Mouse (Mus musculus) small intestine, adult 2 months (tissue): ENCODE results near the gene Rap2c. TPM values are rescaled to one million over a fixed set of nuclear protein-coding genes. Genes with fewer than 3 reads are reported as not detected.

Experiments used
- H3K27ac ChIP-seq: fragments of 200-500 bp; 2 replicates; pipeline ENCODE4 v1.5.1; 2012; ENCODE audit warnings: low read depth, low read length, control low read depth, inconsistent platforms; ENCODE audit not compliant: insufficient read depth
- H3K27me3 ChIP-seq: fragments of 200-500 bp; 2 replicates; pipeline ENCODE4 v1.6.1; 2012; ENCODE audit warnings: mild to moderate bottlenecking, moderate library complexity, low read length, inconsistent platforms; ENCODE audit not compliant: control insufficient read depth, insufficient read depth
- H3K36me3 ChIP-seq: fragments of 200-500 bp; 2 replicates; pipeline ENCODE4 v1.6.1; 2012; ENCODE audit warnings: mild to moderate bottlenecking, low read length, control low read depth, inconsistent platforms; ENCODE audit not compliant: control insufficient read depth, insufficient read depth
- H3K4me1 ChIP-seq: fragments of 200-500 bp; 2 replicates; pipeline ENCODE4 v1.6.1; 2012; ENCODE audit warnings: low read length, inconsistent platforms, mixed read lengths; ENCODE audit not compliant: control insufficient read depth, insufficient read depth, insufficient read length
- H3K4me3 ChIP-seq: fragments of 200-500 bp; 2 replicates; pipeline ENCODE4 v1.5.1; 2012; ENCODE audit warnings: low read depth, mild to moderate bottlenecking, control low read depth, inconsistent platforms, low read length, moderate library complexity
- CTCF ChIP-seq: fragments of 200-500 bp; IDR thresholded peaks from 2 replicates; pipeline ENCODE4 v1.5.1; 2012; ENCODE audit warnings: low read depth, mild to moderate bottlenecking, control low read depth, inconsistent platforms, low read length, moderate library complexity, mixed read lengths; ENCODE audit not compliant: insufficient replicate concordance, insufficient read length; ENCODE audit errors: extremely low read depth
- POLR2A ChIP-seq: fragments of 200-500 bp; IDR thresholded peaks from 2 replicates; pipeline ENCODE4 v1.6.1; 2012; ENCODE audit warnings: low read depth, mild to moderate bottlenecking, control low read depth, inconsistent platforms, low read length, moderate library complexity
- WGBS: fragments of 180-500 bp; shearing (Covaris S2); methylation state at CpG from one replicate; pipeline ENCODE4 v1.1.7; 2018; 5-methylcytosine and 5-hydroxymethylcytosine counted together
- polyA plus RNA-seq: library from polyadenylated mRNA; depleted of rRNA; stranded (reverse); fragments of >200 nt; gene quantifications from 2 replicates; pipeline ENCODE4 v1.2.3, GENCODE M21; 2012

Rap2c gene
- polyA plus RNA-seq, 1 experiment = 1.5 TPM

- Histone ChIP-seq H3K27ac (peak overlapping the region; percentile 66), H3K27me3 (no peaks in the 10 kb centered on the region), H3K36me3 (no peaks in the 10 kb centered on the region), H3K4me3 (no peak overlapping the region), H3K4me1 (peaks cover 12% of the 10 kb centered on the region; the same call in 1 of the 2 replicates)
- 48% methylated on average over 5 of the region's 5 CpGs for WGBS
- TF ChIP-seq CTCF (no peak), POLR2A (no peak)
Observed at GRCm38 (mm10) chrX:51058317-51058716, 40.5 kb upstream of the Rap2c start.

- no peaks in the 10 kb centered on the region for H3K27me3 ChIP-seq
- no peaks in the 10 kb centered on the region for H3K36me3 ChIP-seq
- H3K27ac ChIP-seq = peak overlapping the region; percentile 95
- H3K4me1 ChIP-seq = peaks cover 13% of the 10 kb centered on the region
- 21% methylated on average over 3 of the region's 3 CpGs for WGBS
- H3K4me3 ChIP-seq = no peak overlapping the region
- TF ChIP-seq CTCF (no peak), POLR2A (no peak)
Observed at GRCm38 (mm10) chrX:51051680-51052461, 34.1 kb upstream of the Rap2c start.

- no peaks in the 10 kb centered on the region for H3K4me1 ChIP-seq
- WGBS = 65% methylated on average over 7 of the region's 7 CpGs
- H3K36me3 ChIP-seq = no peaks in the 10 kb centered on the region
- TF ChIP-seq POLR2A (no peak), CTCF (no peak)
- H3K27ac ChIP-seq = no peak overlapping the region
- H3K4me3 ChIP-seq = no peak overlapping the region
- H3K27me3 ChIP-seq = no peaks in the 10 kb centered on the region
Observed at GRCm38 (mm10) chrX:51035678-51036209, 17.9 kb upstream of the Rap2c start.

- 24% methylated on average over 2 of the region's 2 CpGs for WGBS
- peaks cover 5% of the 10 kb centered on the region; the same call in 1 of the 2 replicates for H3K4me1 ChIP-seq
- no peaks in the 10 kb centered on the region for H3K27me3 ChIP-seq
- H3K4me3 ChIP-seq = no peak overlapping the region
- peak; percentile 44; the same call in 1 of the 2 replicates for TF ChIP-seq CTCF
- TF ChIP-seq POLR2A = no peak
- H3K36me3 ChIP-seq = 0 out of 2 replicates have a peak, but pooled peaks cover under 1% of the 10 kb centered on the region
- H3K27ac ChIP-seq = peak overlapping the region; percentile 98
Observed at GRCm38 (mm10) chrX:51019884-51020283, 2.1 kb upstream of the Rap2c start.

GRCm38 (mm10) chrX:51018786-51019179 is 965 bp upstream of the Rap2c start:
- H3K27me3 ChIP-seq = no peaks in the 10 kb centered on the region
- peak overlapping the region; percentile 100 for H3K4me3 ChIP-seq
- peaks cover 6% of the 10 kb centered on the region for H3K36me3 ChIP-seq
- H3K27ac ChIP-seq = peak overlapping the region; percentile 98
- WGBS = 22% methylated on average over 28 of the region's 32 CpGs
- TF ChIP-seq CTCF (no peak), POLR2A (peak; percentile 58; the same call in 1 of the 2 replicates)
- peaks cover 3% of the 10 kb centered on the region; the same call in 1 of the 2 replicates for H3K4me1 ChIP-seq

GRCm38 (mm10) chrX:51016926-51017325 is 892 bp downstream of the Rap2c start:
- no peak for TF ChIP-seq CTCF
- no peak for TF ChIP-seq POLR2A
- WGBS = 19% methylated on average over 12 of the region's 12 CpGs
- Histone ChIP-seq H3K4me1 (peaks cover 3% of the 10 kb centered on the region; the same call in 1 of the 2 replicates), H3K36me3 (peaks cover 7% of the 10 kb centered on the region), H3K27me3 (no peaks in the 10 kb centered on the region), H3K27ac (0 out of 2 replicates have a peak overlapping the region, but pooled peaks have one; percentile 45), H3K4me3 (peak overlapping the region; percentile 74)

- 78% methylated on average over 2 of the region's 2 CpGs for WGBS
- H3K27ac ChIP-seq = peak overlapping the region; percentile 22; the same call in 1 of the 2 replicates
- no peak overlapping the region for H3K4me3 ChIP-seq
- 0 out of 2 replicates have a peak, but pooled peaks cover 1% of the 10 kb centered on the region for H3K4me1 ChIP-seq
- no peaks in the 10 kb centered on the region for H3K27me3 ChIP-seq
- no peak for TF ChIP-seq POLR2A
- no peak for TF ChIP-seq CTCF
- peaks cover 15% of the 10 kb centered on the region for H3K36me3 ChIP-seq
Observed at GRCm38 (mm10) chrX:51012280-51012679, 5.5 kb downstream of the Rap2c start.

- H3K27ac ChIP-seq = no peak overlapping the region
- no peaks in the 10 kb centered on the region for H3K27me3 ChIP-seq
- H3K4me3 ChIP-seq = no peak overlapping the region
- 66% methylated on average over 4 of the region's 4 CpGs for WGBS
- no peak for TF ChIP-seq CTCF
- TF ChIP-seq POLR2A = no peak
- H3K36me3 ChIP-seq = peaks cover 17% of the 10 kb centered on the region
- H3K4me1 ChIP-seq = 0 out of 2 replicates have a peak, but pooled peaks cover 1% of the 10 kb centered on the region
Observed at GRCm38 (mm10) chrX:51010323-51010722, 7.5 kb downstream of the Rap2c start.
